Mouse (Mus musculus) neutrophil, adult 5-6 weeks (primary cell): ENCODE results near the gene 4933400A11Rik. TPM values are rescaled to one million over a fixed set of nuclear protein-coding genes. Genes with fewer than 3 reads are reported as not detected.

ENCODE experiments used
- total RNA-seq: library from RNA; stranded (forward); fragments of 200-1000 nt; gene quantifications from 2 replicates; pipeline ENCODE4 v1.2.3, GENCODE M21; 2017

The 4933400A11Rik gene
- total RNA-seq, 1 experiment from 2014 or later = not detected

Other genes starting within 250 kb of the 4933400A11Rik start
- gene Mid1, start 94.4 kb downstream of the 4933400A11Rik start, total RNA-seq = 6.9 and 9.8 TPM in 2 replicates
- 206 and 226 TPM in 2 replicates for gene Gm21887, start 230.0 kb upstream of the 4933400A11Rik start, total RNA-seq